Mouse (Mus musculus) C2C12 (cell line): ENCODE results near the gene Camkk1. TPM values are rescaled to one million over a fixed set of nuclear protein-coding genes. Genes with fewer than 3 reads are reported as not detected.
A peak's percentile ranks its signal among the peaks of the same experiment; 100 is the strongest.

Experiments used
- H3K27me3 ChIP-seq: one replicate; pipeline ENCODE4 v1.6.1; 2011; ENCODE audit not compliant: control insufficient read depth, insufficient read depth, insufficient read length
- H3K36me3 ChIP-seq: one replicate; pipeline ENCODE4 v1.6.1; 2011; ENCODE audit not compliant: control insufficient read depth, insufficient read depth
- H3K4me3 ChIP-seq: one replicate; pipeline ENCODE4 v1.5.1; 2011; ENCODE audit warnings: mild to moderate bottlenecking, control low read depth; ENCODE audit not compliant: poor library complexity, insufficient read depth, severe bottlenecking
- H3K79me2 ChIP-seq: one replicate; pipeline ENCODE4 v1.6.1; 2011; ENCODE audit not compliant: control insufficient read depth, insufficient read depth
- H3K79me3 ChIP-seq: one replicate; pipeline ENCODE4 v1.6.1; 2011; ENCODE audit warnings: low read depth, control low read depth
- H3ac ChIP-seq: one replicate; pipeline ENCODE3; 2011; ENCODE audit warnings: low read depth; ENCODE audit not compliant: control insufficient read depth, insufficient read length
- CTCF ChIP-seq: IDR thresholded peaks from one replicate; pipeline ENCODE4 v1.5.1; 2011; ENCODE audit not compliant: control insufficient read depth, insufficient read depth, insufficient read length
- FOSL1 ChIP-seq: IDR thresholded peaks from one replicate; pipeline ENCODE4 v1.8.0; 2011; ENCODE audit warnings: mild to moderate bottlenecking, low read length; ENCODE audit not compliant: poor library complexity, insufficient read depth, severe bottlenecking
- MAX ChIP-seq: IDR thresholded peaks from one replicate; pipeline ENCODE4 v1.6.1; 2011; ENCODE audit warnings: mild to moderate bottlenecking, control low read depth
- MYOD1 ChIP-seq: IDR thresholded peaks from one replicate; pipeline ENCODE4 v1.6.1; 2011; ENCODE audit warnings: low read depth; ENCODE audit not compliant: control insufficient read depth, insufficient read length
- MYOG ChIP-seq: IDR thresholded peaks from one replicate; pipeline ENCODE4 v1.6.1; 2011; ENCODE audit not compliant: control insufficient read depth, insufficient read length; ENCODE audit errors: extremely low read depth
- USF1 ChIP-seq: IDR thresholded peaks from one replicate; pipeline ENCODE4 v1.6.1; 2011; ENCODE audit warnings: low read depth, mild to moderate bottlenecking, control low read depth, moderate library complexity
- polyA plus RNA-seq: library from polyadenylated mRNA; unstranded; fragments of >200 nt; fragmentation: generic; extraction: Trizol; gene quantifications from one replicate; pipeline ENCODE4 v1.2.1, GENCODE M21; 2012; ENCODE audit warnings: missing spikeins

Camkk1 gene
- polyA plus RNA-seq, 1 experiment = 7.7 TPM

DNA sequence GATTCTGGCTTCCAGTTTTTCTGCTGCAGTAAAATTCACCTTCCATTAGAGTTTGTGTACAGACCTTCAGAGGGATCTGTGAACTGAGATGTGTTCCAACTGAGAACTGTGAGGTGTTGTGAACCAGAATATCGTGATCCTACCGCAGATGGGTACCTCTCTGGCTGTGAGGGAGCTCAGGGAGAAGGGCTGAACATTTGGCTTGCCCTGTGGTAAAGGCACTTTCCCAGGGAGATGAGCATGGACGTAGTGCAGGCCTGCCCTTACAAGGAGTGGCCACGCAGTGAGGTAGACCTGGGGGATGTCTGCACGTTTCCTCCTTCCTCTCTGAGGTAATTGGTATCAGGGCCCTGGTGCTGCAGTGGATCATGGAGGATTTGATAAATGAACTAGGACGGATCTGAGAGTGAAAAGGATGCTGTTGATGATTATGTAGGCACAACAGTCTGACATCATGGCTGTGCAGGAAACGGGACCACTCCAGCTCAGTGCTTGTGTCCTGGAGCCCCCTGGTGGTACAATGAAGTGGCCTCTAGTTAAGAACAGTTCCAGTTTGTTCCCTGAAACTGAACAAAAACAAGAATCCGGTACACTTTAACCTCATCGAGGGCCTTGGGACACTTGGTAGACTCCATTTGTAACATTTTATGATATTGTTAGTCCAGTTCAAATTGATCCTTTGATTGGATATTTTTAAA lies 20.4 kb downstream of the Camkk1 start:
- no peaks in the 10 kb centered on the region for H3K27me3 ChIP-seq
- TF ChIP-seq FOSL1 = no peak
- TF ChIP-seq CTCF = peak; percentile 68
- no peak for TF ChIP-seq USF1
- H3K79me3 ChIP-seq = no peaks in the 10 kb centered on the region
- H3K36me3 ChIP-seq = peaks cover 15% of the 10 kb centered on the region
- H3ac ChIP-seq = no peak overlapping the region
- H3K79me2 ChIP-seq = no peaks in the 10 kb centered on the region
- H3K4me3 ChIP-seq = no peak overlapping the region

DNA sequence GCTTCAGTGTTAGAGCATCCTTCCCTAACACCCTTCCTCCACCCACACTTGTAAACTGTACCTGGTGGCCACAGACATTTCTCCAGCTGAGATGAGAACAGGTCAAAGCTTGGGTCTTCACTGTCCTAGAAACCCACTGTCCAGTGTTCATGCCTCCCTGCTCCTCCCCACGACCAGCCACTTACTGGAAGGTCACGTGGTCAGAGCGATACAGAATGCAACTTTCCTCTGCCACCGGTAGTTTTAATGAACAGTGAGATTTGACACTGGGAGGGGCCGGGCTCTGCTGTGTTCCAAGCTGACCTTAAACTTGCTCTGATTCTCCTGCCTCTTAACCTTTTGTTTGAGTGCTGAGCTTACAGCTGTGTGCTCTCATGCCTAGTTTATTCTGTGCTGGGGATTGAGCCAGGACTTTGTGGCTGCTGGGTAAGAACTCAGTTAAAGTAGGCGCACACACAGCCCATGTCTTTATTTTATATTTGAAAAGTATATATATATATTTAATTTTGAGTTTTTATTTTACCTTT lies 25.5 kb downstream of the Camkk1 start:
- no peak overlapping the region for H3K4me3 ChIP-seq
- H3K79me3 ChIP-seq = peaks cover 7% of the 10 kb centered on the region
- H3K27me3 ChIP-seq = no peaks in the 10 kb centered on the region
- peaks cover 16% of the 10 kb centered on the region for H3K79me2 ChIP-seq
- H3K36me3 ChIP-seq = peaks cover under 1% of the 10 kb centered on the region
- H3ac ChIP-seq = no peak overlapping the region
- TF ChIP-seq MYOD1 (no peak), USF1 (peak; percentile 76), FOSL1 (no peak)

DNA sequence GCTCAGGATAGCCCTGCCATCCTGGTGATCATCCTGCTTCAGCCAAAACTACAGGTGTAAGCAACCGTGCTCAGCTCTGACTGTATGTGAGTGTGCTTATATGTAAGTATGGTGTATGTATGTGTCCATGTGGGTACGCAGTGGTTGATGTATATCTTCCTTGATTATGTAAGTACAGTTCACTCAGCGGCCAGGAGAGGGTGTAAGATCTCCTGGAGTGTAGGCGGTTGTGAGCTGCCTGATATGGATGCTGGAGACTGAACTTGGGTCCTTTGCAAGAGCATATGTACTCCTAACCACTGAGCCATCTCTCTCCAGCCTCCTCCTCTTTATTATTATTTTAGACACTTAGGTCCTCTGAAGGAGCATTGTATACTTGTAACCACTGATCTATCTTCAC lies 26.0 kb downstream of the Camkk1 start:
- TF ChIP-seq FOSL1 (no peak), MYOD1 (no peak), USF1 (no peak), MAX (no peak), MYOG (no peak)
- no peaks in the 10 kb centered on the region for H3K27me3 ChIP-seq

DNA sequence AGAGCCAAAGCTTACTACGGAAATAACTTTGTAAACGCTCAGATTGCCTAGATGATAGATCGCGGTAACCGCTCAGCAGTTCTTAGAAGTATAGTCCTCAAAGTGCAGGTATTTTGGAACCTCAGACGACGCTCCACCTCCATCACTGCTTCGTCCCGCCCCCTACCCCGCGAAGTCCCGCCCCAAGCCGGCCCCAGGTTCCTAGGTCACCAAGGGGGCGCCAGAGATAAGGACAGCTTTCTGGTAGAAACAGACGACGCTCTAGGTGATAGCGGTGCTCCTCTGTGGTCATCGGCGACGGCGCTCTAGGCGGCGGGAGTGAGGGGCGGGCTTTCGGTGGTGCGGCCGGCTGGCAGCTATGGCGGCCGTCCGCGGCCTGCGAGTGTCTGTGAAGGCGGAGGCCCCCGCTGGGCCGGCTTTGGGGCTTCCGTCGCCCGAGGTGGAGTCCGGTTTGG lies 28.8 kb downstream of the Camkk1 start, which contains the start of gene Ncbp3:
Gene Ncbp3, plus strand, starts transcription at position 242 of the 455 bp plus-strand sequence.
- TF ChIP-seq MYOD1 = no peak
- TF ChIP-seq CTCF = peak; percentile 88
- peak; percentile 72 for TF ChIP-seq MAX
- peaks cover 9% of the 10 kb centered on the region for H3K79me3 ChIP-seq
- peaks cover 35% of the 10 kb centered on the region for H3K79me2 ChIP-seq
- peak within 1 kb of the TSS; percentile 99 for H3ac ChIP-seq
- H3K36me3 ChIP-seq = peaks cover 27% of the 10 kb centered on the region
- H3K27me3 ChIP-seq = no peaks in the 10 kb centered on the region
- peak within 1 kb of the TSS; percentile 85 for H3K4me3 ChIP-seq

More for the DNA sequence above, 26.0 kb downstream of the Camkk1 start:
- H3K79me2 ChIP-seq = peaks cover 21% of the 10 kb centered on the region
- H3K79me3 ChIP-seq = peaks cover 9% of the 10 kb centered on the region
- no peak overlapping the region for H3ac ChIP-seq
- H3K4me3 ChIP-seq = no peak overlapping the region
- peaks cover 2% of the 10 kb centered on the region for H3K36me3 ChIP-seq

DNA sequence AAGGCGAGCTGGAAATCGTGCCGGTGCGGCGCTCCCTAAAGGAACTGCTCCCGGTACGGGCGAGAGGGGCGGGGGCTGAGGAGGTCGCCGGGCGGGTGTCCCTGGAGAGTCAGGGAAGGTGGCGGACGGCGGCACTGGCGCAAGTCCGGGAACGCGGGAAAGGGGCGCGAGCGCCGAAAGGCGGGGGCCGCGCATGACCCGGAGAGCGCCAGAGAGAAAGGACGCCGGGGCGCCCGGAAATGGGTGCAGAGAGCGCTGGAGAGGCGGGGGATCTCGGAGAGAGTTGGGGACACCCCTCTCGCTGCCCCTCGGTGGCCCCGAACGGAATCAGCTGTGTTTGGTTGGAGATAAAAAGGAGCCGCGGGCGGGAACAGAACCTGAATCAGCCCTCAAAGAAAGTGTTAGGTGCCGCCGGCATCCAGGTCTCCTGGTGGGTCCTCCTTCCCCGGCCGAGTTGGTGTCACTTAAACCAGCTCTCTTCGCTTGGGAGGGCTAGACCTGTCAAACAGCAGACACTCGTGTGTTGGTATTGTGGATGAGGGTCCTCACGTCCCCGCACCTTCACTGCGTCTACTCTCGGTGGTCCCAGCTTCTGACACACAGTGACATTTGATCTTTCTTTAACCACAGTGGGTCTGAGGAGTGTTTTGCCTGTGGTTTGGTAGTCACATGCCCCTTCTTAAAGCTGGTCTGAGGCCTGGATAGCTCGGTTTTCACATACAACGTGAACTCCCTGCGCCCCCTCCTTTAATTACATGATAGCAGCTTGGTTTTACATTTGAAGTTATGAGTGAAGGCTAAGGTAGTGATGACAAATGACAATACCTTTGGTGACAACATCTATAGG lies 29.4 kb downstream of the Camkk1 start:
- Histone ChIP-seq H3K36me3 (peaks cover 34% of the 10 kb centered on the region), H3ac (peak overlapping the region; percentile 99), H3K79me2 (peaks cover 35% of the 10 kb centered on the region), H3K27me3 (no peaks in the 10 kb centered on the region), H3K4me3 (peak overlapping the region; percentile 85), H3K79me3 (peaks cover 9% of the 10 kb centered on the region)
- no peak for TF ChIP-seq MYOG
- peak; percentile 51 for TF ChIP-seq USF1

DNA sequence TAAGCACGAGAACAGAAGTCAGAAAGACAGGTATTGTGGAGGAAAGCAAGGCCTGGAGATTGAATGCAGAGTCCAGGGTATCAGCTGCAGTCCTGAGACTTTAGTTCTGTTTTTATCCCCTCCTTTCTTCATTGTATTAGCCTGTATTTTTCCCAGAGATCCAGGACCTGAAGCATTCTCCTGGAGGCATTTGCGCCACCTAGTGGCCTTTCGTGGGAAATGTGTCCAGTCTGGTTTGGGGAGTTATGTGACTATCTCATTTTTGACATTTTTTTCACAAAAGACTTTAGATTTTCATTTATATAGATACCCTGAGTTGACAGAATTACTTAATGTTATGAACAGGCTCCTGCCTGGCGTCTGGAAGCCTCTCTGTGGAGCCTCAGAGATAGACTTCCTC lies 30.5 kb downstream of the Camkk1 start:
- peaks cover 9% of the 10 kb centered on the region for H3K79me3 ChIP-seq
- H3ac ChIP-seq = no peak overlapping the region
- no peaks in the 10 kb centered on the region for H3K27me3 ChIP-seq
- H3K36me3 ChIP-seq = peaks cover 45% of the 10 kb centered on the region
- H3K4me3 ChIP-seq = peak overlapping the region; percentile 12
- H3K79me2 ChIP-seq = peaks cover 35% of the 10 kb centered on the region
- no peak for TF ChIP-seq MYOD1
- TF ChIP-seq MAX = no peak
- peak; percentile 40 for TF ChIP-seq CTCF
